Comparison of ENCODE assay signal across 1 mouse cellular context in the genomic region with DNA sequence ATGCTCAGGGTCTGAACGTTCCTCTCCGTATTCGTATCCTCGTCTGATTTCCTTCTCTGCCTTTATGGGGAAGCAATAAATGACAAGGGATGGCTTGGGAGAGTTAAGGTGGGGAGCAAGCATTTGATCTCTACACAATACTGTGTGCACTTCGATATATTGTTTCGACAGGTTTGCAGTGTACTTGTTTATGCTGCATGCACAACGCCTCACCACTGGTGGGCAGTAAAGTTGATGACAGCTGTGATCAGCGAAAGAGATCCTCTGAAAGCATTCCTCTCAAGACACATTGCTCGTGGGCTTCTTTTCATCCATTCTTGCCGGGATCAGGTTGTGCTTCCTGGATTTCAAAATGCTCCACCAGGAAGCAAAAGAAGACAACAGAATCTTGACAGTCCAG.
TF ChIP-seq lines count a peak whose summit lies in the region.

No protein-coding gene starts in this region.

TF ChIP-seq in CH12.LX, 34 proteins besides CTCF, POLR2A, EP300 and RAD21 (continued from another document):
- TF ChIP-seq RCOR1 (conservative IDR thresholded peaks at IDR 0.05; ENCODE audit: low read depth, low read length) (no peak), HCFC1 (IDR thresholded peaks at IDR 0.05; ENCODE audit: low read depth, low read length) (no peak), NRF1 (IDR thresholded peaks at IDR 0.05; ENCODE audit: low read depth, low read length) (no peak), BHLHE40 (IDR thresholded peaks at IDR 0.05; ENCODE audit: low read depth, low read length) (no peak), MAFK (IDR thresholded peaks at IDR 0.05; ENCODE audit: insufficient replicate concordance, low read length) (no peak), TCF12 (IDR thresholded peaks at IDR 0.05; ENCODE audit: low read depth, low read length) (no peak), MXI1 (IDR thresholded peaks at IDR 0.05; ENCODE audit: low read depth, low read length) (no peak), TBP (conservative IDR thresholded peaks at IDR 0.05; ENCODE audit: low read depth, low read length) (no peak), USF2 (conservative IDR thresholded peaks at IDR 0.05; ENCODE audit: low read depth, low read length) (no peak), CHD2 (IDR thresholded peaks at IDR 0.05; ENCODE audit: low read length) (no peak), ZNF384 (IDR thresholded peaks at IDR 0.05; ENCODE audit: low read depth, low read length) (no peak), ETS1 (conservative IDR thresholded peaks at IDR 0.05; ENCODE audit: low read depth, low read length) (no peak), SMC3 (IDR thresholded peaks at IDR 0.05; ENCODE audit: low read depth, low read length) (no peak), ZKSCAN1 (IDR thresholded peaks at IDR 0.05; ENCODE audit: borderline replicate concordance, low read depth, low read length) (no peak), USF1 (IDR thresholded peaks at IDR 0.05; ENCODE audit: low read depth, low read length) (no peak), MAZ (IDR thresholded peaks at IDR 0.05; ENCODE audit: low read depth, low read length) (no peak)
